Mouse (Mus musculus): ENCODE measurements around the gene Fam122a.

Gene Fam122a

GRCm38 (mm10) chr19:24486433-24487296 is 9.5 kb upstream of the Fam122a start:
- no peak for DNase-seq

- DNase-seq: no peak
Observed at GRCm38 (mm10) chr19:24484612-24485194, 7.5 kb upstream of the Fam122a start.

- DNase-seq: no peak
Observed at GRCm38 (mm10) chr19:24480916-24481315, 3.8 kb upstream of the Fam122a start.

- no peak for DNase-seq
Observed at GRCm38 (mm10) chr19:24476461-24476860, 695 bp downstream of the Fam122a start.

- no peak for DNase-seq
Observed at GRCm38 (mm10) chr19:24475281-24475680, 1.9 kb downstream of the Fam122a start.

GRCm38 (mm10) chr19:24472512-24472911 is 4.6 kb downstream of the Fam122a start:
- no peak for DNase-seq

- no peak for DNase-seq
Observed at GRCm38 (mm10) chr19:24471538-24471937, 5.6 kb downstream of the Fam122a start.

GRCm38 (mm10) chr19:24469216-24469615 is 7.9 kb downstream of the Fam122a start:
- no peak for DNase-seq

GRCm38 (mm10) chr19:24468616-24469015 is 8.5 kb downstream of the Fam122a start:
- no peak for DNase-seq

- DNase-seq: no peak
Observed at GRCm38 (mm10) chr19:24463011-24463410, 14.1 kb downstream of the Fam122a start.

- peak; percentile 26 for DNase-seq
Observed at GRCm38 (mm10) chr19:24456591-24457231, 20.4 kb downstream of the Fam122a start.

GRCm38 (mm10) chr19:24455249-24455960 is 21.8 kb downstream of the Fam122a start:
- DNase-seq: no peak

GRCm38 (mm10) chr19:24454451-24454850 is 22.7 kb downstream of the Fam122a start:
- DNase-seq: no peak

- no peak for DNase-seq
Observed at GRCm38 (mm10) chr19:24453379-24453778, 23.8 kb downstream of the Fam122a start.

GRCm38 (mm10) chr19:24452441-24452898 is 24.7 kb downstream of the Fam122a start:
- no peak for DNase-seq

GRCm38 (mm10) chr19:24451626-24452025 is 25.5 kb downstream of the Fam122a start:
- no peak for DNase-seq

- no peak for DNase-seq
Observed at GRCm38 (mm10) chr19:24450740-24451139, 26.4 kb downstream of the Fam122a start.

GRCm38 (mm10) chr19:24444322-24444721 is 32.8 kb downstream of the Fam122a start:
- no peak for DNase-seq

- no peak for DNase-seq
Observed at GRCm38 (mm10) chr19:24439715-24440114, 37.4 kb downstream of the Fam122a start.

- DNase-seq: no peak
Observed at GRCm38 (mm10) chr19:24434291-24434690, 42.9 kb downstream of the Fam122a start.

GRCm38 (mm10) chr19:24432447-24432846 is 44.7 kb downstream of the Fam122a start:
- no peak for DNase-seq

GRCm38 (mm10) chr19:24431381-24431780 is 45.8 kb downstream of the Fam122a start:
- no peak for DNase-seq

GRCm38 (mm10) chr19:24428011-24428410 is 49.1 kb downstream of the Fam122a start:
- DNase-seq: no peak
